Mouse (Mus musculus) hindbrain, embryonic 11.5 days (tissue): ENCODE measurements around the gene Ren1. TPM values are rescaled to one million over a fixed set of nuclear protein-coding genes. Genes with fewer than 3 reads are reported as not detected.

Experiments
- ATAC-seq: fragments of 200-750 bp; cut with Nextera tagmentation; 2 replicates; pipeline ENCODE4 v1.8.0; 2017; ENCODE audit warnings: mild to moderate bottlenecking, moderate TSS enrichment, moderate library complexity; ENCODE audit not compliant: low FRiP score
- DNase-seq: peaks from one replicate; pipeline ENCODE4 v3.0.0-alpha.2; 2015; ENCODE audit warnings: low spot score
- H3K27ac ChIP-seq: fragments of 300-500 bp; sonication (generic); 2 replicates; pipeline ENCODE4 v1.5.1; 2014; ENCODE audit warnings: mild to moderate bottlenecking, low read depth, low read length
- H3K27me3 ChIP-seq: fragments of 300-500 bp; sonication (generic); 2 replicates; pipeline ENCODE4 v1.6.1; 2014; ENCODE audit warnings: mild to moderate bottlenecking, low read length, moderate library complexity, mixed read lengths; ENCODE audit not compliant: control insufficient read depth, insufficient read depth
- H3K36me3 ChIP-seq: fragments of 300-500 bp; sonication (generic); 2 replicates; pipeline ENCODE4 v1.6.1; 2014; ENCODE audit warnings: mild to moderate bottlenecking, low read length, moderate library complexity, mixed read lengths; ENCODE audit not compliant: control insufficient read depth, insufficient read depth
- H3K4me1 ChIP-seq: fragments of 300-500 bp; sonication (generic); replicated peaks from 2 replicates; pipeline ENCODE4 v1.6.1; 2014; ENCODE audit warnings: low read length, mixed read lengths; ENCODE audit not compliant: control insufficient read depth, insufficient read depth
- H3K4me2 ChIP-seq: fragments of 300-500 bp; sonication (generic); replicated peaks from 2 replicates; pipeline ENCODE4 v1.6.1; 2014; ENCODE audit warnings: mild to moderate bottlenecking, low read depth, low read length
- H3K4me3 ChIP-seq: fragments of 300-500 bp; sonication (generic); 2 replicates; pipeline ENCODE4 v1.5.1; 2014; ENCODE audit warnings: low read depth, low read length
- H3K9ac ChIP-seq: fragments of 300-500 bp; sonication (generic); 2 replicates; pipeline ENCODE4 v1.6.1; 2014; ENCODE audit warnings: low read depth, low read length
- H3K9me3 ChIP-seq: fragments of 300-500 bp; sonication (generic); 2 replicates; pipeline ENCODE4 v1.6.1; 2016; ENCODE audit warnings: low read length; ENCODE audit not compliant: control insufficient read depth
- WGBS: fragments of 180-500 bp; shearing (Covaris S2); extraction: QIAGEN DNeasy Blood & Tissue Kit; methylation state at CpG from one replicate; pipeline ENCODE4 v1.1.7; 2014; 5-methylcytosine and 5-hydroxymethylcytosine counted together
- polyA plus RNA-seq: library from polyadenylated mRNA; unstranded; fragments of >200 nt; fragmentation: Nextera tagmentation; extraction: Ambion mirVana; gene quantifications from 2 replicates; pipeline ENCODE4 v1.2.1, GENCODE M21; 2014

Gene Ren1
- polyA plus RNA-seq, 1 experiment from 2014 or later: 1.2 TPM

DNA sequence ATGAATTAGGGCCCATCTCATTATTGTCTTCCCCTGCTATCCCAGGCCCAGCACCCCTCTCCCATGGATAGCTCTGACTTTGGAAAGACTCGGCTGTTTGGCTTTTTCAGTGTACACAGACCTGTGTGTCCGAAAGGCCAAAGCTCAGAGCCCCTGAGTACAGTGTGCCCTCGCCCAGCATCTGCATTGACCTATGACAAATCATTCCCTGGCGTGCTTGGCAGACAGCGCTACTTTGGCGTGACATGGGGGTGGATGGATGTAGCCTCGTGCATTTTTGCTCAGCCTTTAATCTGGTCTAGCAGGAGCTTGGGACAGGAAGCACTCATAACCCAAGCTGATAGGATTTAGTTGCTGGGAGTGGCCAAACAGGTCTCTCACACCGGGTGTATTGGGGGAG lies 21.8 kb downstream of the Ren1 start:
- Histone ChIP-seq H3K9me3 (no peaks in the 10 kb centered on the region), H3K27ac (no peak overlapping the region), H3K4me1 (peaks cover 5% of the 10 kb centered on the region; the same call in 1 of the 2 replicates), H3K4me2 (no peak overlapping the region), H3K36me3 (no peaks in the 10 kb centered on the region), H3K9ac (no peak overlapping the region), H3K4me3 (no peak overlapping the region), H3K27me3 (no peaks in the 10 kb centered on the region)
- 72% methylated on average over 8 of the region's 8 CpGs for WGBS
- DNase-seq: no peak
- no peak for ATAC-seq

DNA sequence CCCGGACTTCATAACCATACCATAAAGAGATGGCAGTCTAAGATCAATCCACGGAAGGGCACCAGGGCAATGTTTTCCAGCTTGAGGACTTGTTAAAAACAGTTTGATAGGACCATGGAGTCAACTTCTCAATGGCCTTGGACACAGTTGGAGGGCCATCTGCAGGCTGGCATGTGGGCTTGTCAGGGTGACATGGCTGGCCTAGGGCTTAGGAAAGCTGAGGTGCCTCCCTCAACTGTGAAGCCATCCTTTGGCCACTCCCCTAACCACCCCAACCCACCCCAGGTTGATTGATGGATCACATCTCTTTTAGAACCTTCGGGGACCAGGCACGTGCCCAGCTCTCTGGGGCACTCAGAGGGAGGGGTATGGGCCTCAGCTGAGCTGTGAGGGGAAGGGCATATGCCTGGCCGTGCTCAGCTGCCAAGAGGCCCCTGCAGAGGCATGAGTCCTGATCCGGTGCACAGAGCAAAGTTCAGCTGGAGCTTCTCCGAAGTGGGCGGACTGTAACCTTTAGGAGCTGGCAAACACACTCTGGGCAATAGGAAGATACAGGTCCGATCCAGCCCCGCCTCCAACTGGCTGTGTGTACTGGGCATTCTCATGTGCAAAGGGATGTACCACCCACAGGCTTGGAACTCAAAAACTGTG lies 25.5 kb downstream of the Ren1 start:
- no peak overlapping the region for H3K9ac ChIP-seq
- no peak overlapping the region for H3K4me3 ChIP-seq
- no peaks in the 10 kb centered on the region for H3K36me3 ChIP-seq
- no peaks in the 10 kb centered on the region for H3K9me3 ChIP-seq
- no peaks in the 10 kb centered on the region for H3K27me3 ChIP-seq
- ATAC-seq (no peak), DNase-seq (no peak)
- H3K4me2 ChIP-seq: no peak overlapping the region
- no peaks in the 10 kb centered on the region for H3K4me1 ChIP-seq
- WGBS: 62% methylated on average over 10 of the region's 10 CpGs
- H3K27ac ChIP-seq: no peak overlapping the region

DNA sequence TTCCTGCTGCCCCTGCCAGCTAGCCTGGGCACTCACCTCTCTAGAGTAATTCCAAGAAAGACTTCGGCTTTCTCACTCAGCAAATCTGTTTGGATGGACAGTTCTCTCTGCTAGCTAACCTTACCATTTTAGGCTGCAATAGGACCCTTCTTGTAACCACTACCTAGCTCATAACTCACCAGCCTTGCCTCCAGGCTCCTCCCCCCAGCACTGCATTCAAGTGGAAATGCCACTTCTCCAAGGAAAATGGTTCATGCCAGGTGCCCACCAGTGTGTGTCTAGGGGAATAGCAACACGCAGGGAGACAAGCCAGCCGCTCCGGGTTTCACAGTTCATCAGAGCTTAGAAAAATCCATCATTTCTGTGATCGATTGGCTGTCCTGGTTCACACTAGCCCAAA lies 27.2 kb downstream of the Ren1 start:
- Histone ChIP-seq H3K27me3 (no peaks in the 10 kb centered on the region), H3K9ac (no peak overlapping the region), H3K27ac (no peak overlapping the region), H3K4me3 (no peak overlapping the region), H3K9me3 (no peaks in the 10 kb centered on the region), H3K4me2 (no peak overlapping the region), H3K36me3 (no peaks in the 10 kb centered on the region), H3K4me1 (0 out of 2 replicates have a peak, but pooled peaks cover under 1% of the 10 kb centered on the region)
- ATAC-seq (no peak), DNase-seq (no peak)
- WGBS: 90% methylated on average over 5 of the region's 5 CpGs

DNA sequence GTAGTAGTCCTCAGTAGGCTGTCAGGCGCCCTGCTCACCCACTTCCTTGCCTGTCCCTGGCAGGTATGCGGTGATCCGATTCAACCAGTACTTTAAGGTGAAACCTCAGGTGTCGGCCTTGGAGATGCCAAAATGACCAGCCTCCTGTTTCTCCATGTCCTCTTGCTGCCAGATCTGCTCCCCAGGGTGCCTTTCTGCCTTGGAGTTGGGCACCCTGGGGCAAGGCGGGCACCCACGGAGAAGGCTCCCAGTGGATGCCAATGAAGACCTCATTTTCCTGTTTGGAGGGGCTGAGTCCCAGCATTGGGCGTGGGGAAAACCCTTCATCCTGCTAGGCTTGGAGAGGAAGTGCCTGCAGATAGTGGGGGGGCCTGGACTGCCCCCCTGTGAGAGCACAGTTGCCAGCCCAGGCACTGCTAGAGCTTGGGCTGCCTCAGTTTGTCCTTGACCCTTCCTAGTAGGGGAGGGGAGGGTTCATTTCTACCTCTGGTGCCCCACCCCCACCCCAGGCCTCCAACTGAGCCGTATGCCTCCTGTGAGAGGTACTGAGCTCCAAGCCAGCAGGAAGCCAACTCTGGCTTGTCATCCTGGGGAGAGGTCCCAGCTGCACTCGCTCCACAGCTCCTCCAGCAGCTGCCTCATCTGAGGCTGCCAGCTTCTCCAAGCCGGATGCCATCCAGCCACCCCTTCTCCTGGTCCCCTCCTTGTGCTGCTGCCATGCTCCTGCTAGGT lies 29.1 kb downstream of the Ren1 start:
- H3K27ac ChIP-seq: no peak overlapping the region
- H3K36me3 ChIP-seq: no peaks in the 10 kb centered on the region
- no peaks in the 10 kb centered on the region for H3K27me3 ChIP-seq
- DNase-seq (no peak), ATAC-seq (no peak)
- 59% methylated on average over 10 of the region's 10 CpGs for WGBS
- H3K9me3 ChIP-seq: no peaks in the 10 kb centered on the region
- H3K4me1 ChIP-seq: peaks cover 5% of the 10 kb centered on the region; the same call in 1 of the 2 replicates
- H3K9ac ChIP-seq: no peak overlapping the region
- H3K4me3 ChIP-seq: no peak overlapping the region
- H3K4me2 ChIP-seq: no peak overlapping the region

DNA sequence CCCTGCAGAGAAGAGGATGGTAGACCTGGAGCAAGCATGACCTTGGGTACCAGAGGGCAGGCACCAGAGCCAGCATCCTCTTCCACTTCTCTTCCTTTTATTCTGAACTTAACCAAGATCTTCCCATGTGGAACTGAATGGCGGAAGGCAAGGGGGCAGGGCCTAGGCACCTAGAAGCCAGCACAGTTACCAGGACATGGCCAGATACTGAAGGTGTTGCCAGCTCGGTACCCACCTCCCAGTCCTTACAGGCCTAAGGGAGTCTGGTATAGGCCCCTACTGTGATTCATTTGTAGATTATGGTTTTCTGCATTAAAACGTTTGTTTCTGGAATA lies 29.6 kb downstream of the Ren1 start:
- H3K4me3 ChIP-seq: no peak overlapping the region
- ATAC-seq (no peak), DNase-seq (no peak)
- no peak overlapping the region for H3K4me2 ChIP-seq
- H3K27ac ChIP-seq: no peak overlapping the region
- no peaks in the 10 kb centered on the region for H3K36me3 ChIP-seq
- H3K9me3 ChIP-seq: no peaks in the 10 kb centered on the region
- H3K27me3 ChIP-seq: no peaks in the 10 kb centered on the region
- WGBS: 75% methylated on average over 3 of the region's 3 CpGs
- peaks cover 5% of the 10 kb centered on the region; the same call in 1 of the 2 replicates for H3K4me1 ChIP-seq
- H3K9ac ChIP-seq: no peak overlapping the region

DNA sequence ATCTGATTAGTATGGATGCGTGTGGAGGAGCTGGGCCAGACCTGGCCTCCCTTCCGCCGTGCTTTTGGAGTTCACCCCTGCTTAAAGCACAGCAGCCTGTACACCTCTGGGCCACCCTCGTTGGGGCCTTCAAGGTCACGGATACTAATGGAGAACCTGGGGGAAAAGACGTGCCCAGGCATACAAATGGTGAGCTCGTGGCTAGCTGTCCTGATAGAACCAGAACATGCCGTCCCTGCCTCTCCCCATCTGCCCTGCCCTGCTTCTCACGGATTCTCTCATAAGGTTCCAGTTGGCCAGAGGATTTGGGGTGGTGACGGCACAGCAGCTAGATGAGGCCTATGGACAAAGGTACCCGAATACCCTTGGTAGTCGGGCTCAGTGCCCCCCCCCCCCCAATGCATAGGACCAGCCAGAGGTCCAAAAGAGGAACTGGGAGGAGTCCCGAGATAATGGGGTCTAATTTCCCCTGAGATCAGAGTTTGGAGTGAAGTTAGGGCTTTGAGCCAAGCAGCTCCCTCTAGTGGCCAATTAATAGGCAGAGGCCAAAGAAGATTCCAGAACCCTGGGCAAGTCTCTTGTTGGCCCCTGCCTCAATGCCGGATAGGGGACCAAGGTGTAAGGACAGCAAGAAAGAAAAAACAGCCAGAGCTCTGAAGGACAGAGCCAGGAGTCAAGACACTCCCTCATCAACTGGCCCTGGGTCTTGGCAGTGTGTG lies 30.2 kb downstream of the Ren1 start:
- Histone ChIP-seq H3K4me1 (peaks cover 5% of the 10 kb centered on the region; the same call in 1 of the 2 replicates), H3K9me3 (no peaks in the 10 kb centered on the region), H3K4me2 (no peak overlapping the region), H3K36me3 (no peaks in the 10 kb centered on the region), H3K27me3 (no peaks in the 10 kb centered on the region), H3K27ac (no peak overlapping the region), H3K4me3 (no peak overlapping the region), H3K9ac (no peak overlapping the region)
- DNase-seq (peak; percentile 65), ATAC-seq (no peak)
- WGBS: 73% methylated on average over 14 of the region's 14 CpGs

DNA sequence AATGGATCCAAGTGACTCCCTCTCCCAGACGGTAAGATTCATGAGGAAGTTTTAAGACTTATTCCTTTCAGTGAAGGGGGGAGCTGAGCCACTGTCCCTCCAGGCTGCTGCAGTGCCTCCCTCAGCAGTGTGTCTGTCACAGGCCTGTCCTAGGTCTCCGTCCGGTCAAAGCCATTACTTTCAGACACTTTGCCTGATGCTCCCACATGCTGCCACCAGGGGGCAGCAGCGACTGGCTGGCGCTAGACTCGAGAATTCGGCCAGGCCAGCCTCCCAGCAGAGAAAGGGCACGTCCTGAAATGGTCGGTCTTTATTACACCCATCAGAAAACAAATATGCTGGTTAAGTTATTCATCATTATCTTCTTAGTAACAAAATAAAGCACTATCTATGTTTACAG lies 31.7 kb downstream of the Ren1 start:
- Histone ChIP-seq H3K4me1 (peaks cover 5% of the 10 kb centered on the region; the same call in 1 of the 2 replicates), H3K9ac (no peak overlapping the region), H3K9me3 (no peaks in the 10 kb centered on the region), H3K27ac (0 out of 2 replicates have a peak overlapping the region, but pooled peaks have one; percentile 25), H3K4me3 (no peak overlapping the region), H3K36me3 (no peaks in the 10 kb centered on the region), H3K27me3 (no peaks in the 10 kb centered on the region), H3K4me2 (no peak overlapping the region)
- DNase-seq (peak; percentile 94), ATAC-seq (peak; percentile 31; the same call in 1 of the 2 replicates)
- WGBS: 8% methylated on average over 9 of the region's 9 CpGs

DNA sequence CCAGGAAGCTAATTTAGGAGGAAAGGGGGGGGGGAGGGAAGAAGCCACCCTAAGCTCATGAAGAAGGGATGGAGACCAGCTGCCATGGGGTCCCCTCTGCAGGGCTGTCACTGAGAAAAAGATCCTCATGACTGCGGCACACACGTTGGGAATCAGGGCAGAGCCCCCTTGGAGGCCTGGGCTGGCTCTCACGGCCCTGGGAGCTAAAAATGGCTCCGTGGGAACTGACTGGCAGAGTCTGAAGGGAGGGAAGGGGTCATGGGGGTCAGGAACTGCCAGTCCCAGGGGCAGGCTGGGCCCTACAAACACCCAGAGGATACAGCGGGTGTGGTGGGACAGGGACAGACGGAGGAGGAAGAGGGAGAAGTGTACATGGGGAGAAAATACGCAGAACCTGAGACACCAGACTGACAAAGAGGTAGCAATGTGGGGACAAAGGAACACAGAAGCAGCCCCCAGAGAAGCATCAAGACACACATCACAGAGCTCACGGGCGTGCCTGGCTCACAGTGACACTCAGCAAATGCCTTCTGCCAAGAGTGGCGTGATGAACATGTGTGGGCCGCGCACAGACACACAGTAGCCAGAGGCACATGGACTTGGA lies 32.3 kb downstream of the Ren1 start:
- ATAC-seq (0 out of 2 replicates have a peak, but pooled peaks have one; percentile 20), DNase-seq (peak; percentile 45)
- H3K36me3 ChIP-seq: no peaks in the 10 kb centered on the region
- 47% methylated on average over 12 of the region's 12 CpGs for WGBS
- H3K9me3 ChIP-seq: no peaks in the 10 kb centered on the region
- no peak overlapping the region for H3K4me2 ChIP-seq
- peak overlapping the region; percentile 47 for H3K27ac ChIP-seq
- no peak overlapping the region for H3K9ac ChIP-seq
- no peaks in the 10 kb centered on the region for H3K27me3 ChIP-seq
- H3K4me1 ChIP-seq: peaks cover 5% of the 10 kb centered on the region; the same call in 1 of the 2 replicates
- no peak overlapping the region for H3K4me3 ChIP-seq
